In the genomic region with DNA sequence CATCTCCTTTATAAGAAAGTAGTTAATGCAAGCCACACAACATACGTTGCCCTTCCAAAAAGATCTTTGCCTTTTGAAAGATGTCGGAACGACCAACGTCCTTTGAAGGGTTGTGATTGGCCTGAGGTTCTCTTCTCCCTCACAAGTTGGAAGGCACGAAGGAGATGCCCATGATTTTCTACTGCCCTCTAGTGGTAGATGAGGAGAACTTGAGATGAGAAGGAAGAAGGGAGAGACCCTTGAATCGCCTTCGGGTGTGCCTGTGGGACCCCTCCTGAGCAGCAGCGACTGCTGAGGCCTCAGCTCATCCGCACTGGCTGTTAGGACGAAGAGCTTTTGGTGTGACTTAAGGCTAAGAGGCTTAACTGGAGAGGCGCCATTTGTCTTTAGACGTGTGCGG, we compare ENCODE assay signal across 7 mouse cellular contexts. TPM values are rescaled to one million over a fixed set of nuclear protein-coding genes. Genes with fewer than 3 reads are reported as not detected.
DNase-seq lines count a peak whose midpoint lies in the region; ATAC-seq and TF ChIP-seq lines count a peak whose summit lies in the region.

No protein-coding gene starts in this region.

- no peak overlapping the region for H3K27ac ChIP-seq in forebrain, embryonic 14.5 days (ENCODE audit: low read depth, low read length)
- no peak overlapping the region for H3K27ac ChIP-seq in small intestine, adult 2 months (ENCODE audit: insufficient read depth, low read depth, low read length)

- no peak overlapping the region for H3K4me3 ChIP-seq in forebrain, embryonic 14.5 days (ENCODE audit: low read depth, low read length)
- peak overlapping the region; percentile 23 for H3K4me3 ChIP-seq in small intestine, adult 2 months (ENCODE audit: low read depth, low read length)

- no peak for TF ChIP-seq POLR2A in brain, embryonic 14.5 days (IDR thresholded peaks at IDR 0.05; ENCODE audit: borderline replicate concordance, extremely low read depth, insufficient read depth, insufficient read length, poor library complexity, severe bottlenecking)
- TF ChIP-seq POLR2A in small intestine, adult 2 months (IDR thresholded peaks at IDR 0.05; ENCODE audit: low read depth, low read length) = no peak

- TF ChIP-seq CTCF in brain, embryonic 14.5 days (IDR thresholded peaks at IDR 0.05; ENCODE audit: borderline replicate concordance, extremely low read depth, insufficient read depth, insufficient read length) = peak; percentile 77
- TF ChIP-seq CTCF in small intestine, adult 2 months (IDR thresholded peaks at IDR 0.05; ENCODE audit: extremely low read depth, insufficient read length, insufficient replicate concordance, low read depth, low read length) = peak; percentile 59; the same call in 1 of the 2 replicates

- H3K9me3 ChIP-seq in forebrain, embryonic 14.5 days (replicated peaks; ENCODE audit: control insufficient read depth, low read length) = no peaks in the 10 kb centered on the region

- H3K4me1 ChIP-seq in forebrain, embryonic 14.5 days (ENCODE audit: control insufficient read depth, insufficient read depth, low read length) = no peaks in the 10 kb centered on the region
- H3K4me1 ChIP-seq in small intestine, adult 2 months (ENCODE audit: control insufficient read depth, insufficient read depth, insufficient read length, low read length) = no peaks in the 10 kb centered on the region

- H3K4me2 ChIP-seq in forebrain, embryonic 14.5 days (ENCODE audit: low read length) = 0 out of 2 replicates have a peak overlapping the region, but pooled peaks have one; percentile 16

- no peak for ATAC-seq in forebrain, embryonic 14.5 days

- WGBS in forebrain, embryonic 14.5 days = 8% methylated on average over 13 of the region's 13 CpGs
- WGBS in small intestine, adult 2 months = 9% methylated on average over 13 of the region's 13 CpGs

- H3K9ac ChIP-seq in forebrain, embryonic 14.5 days (ENCODE audit: low read length) = no peak overlapping the region

- no peaks in the 10 kb centered on the region for H3K27me3 ChIP-seq in forebrain, embryonic 14.5 days (replicated peaks; ENCODE audit: control insufficient read depth, insufficient read depth, low read length)
- no peaks in the 10 kb centered on the region for H3K27me3 ChIP-seq in small intestine, adult 2 months (ENCODE audit: control insufficient read depth, insufficient read depth, low read length)

- no peaks in the 10 kb centered on the region for H3K36me3 ChIP-seq in forebrain, embryonic 14.5 days (ENCODE audit: control insufficient read depth, insufficient read depth, low read length)
- H3K36me3 ChIP-seq in small intestine, adult 2 months (ENCODE audit: control insufficient read depth, insufficient read depth, low read length) = no peaks in the 10 kb centered on the region

- DNase-seq in spleen, postnatal 36 days (ENCODE audit: low spot score in 2 of 2) = peak; percentile 31 to 55
- DNase-seq in spleen, adult 12 weeks (ENCODE audit: low spot score) = no peak
- DNase-seq in brain, embryonic 14.5 days (ENCODE audit: low read depth) = peak; percentile 78
- peak; percentile 82 for DNase-seq in forebrain, embryonic 14.5 days (ENCODE audit: low spot score)
- DNase-seq in induced T-regulatory cell, adult 2 months (ENCODE audit: low read depth) = peak; percentile 81
- DNase-seq in lung, postnatal 14 days = peak; percentile 24

RNA-seq across cellular contexts. Expression of a gene that starts 10.4 kb away (rescaled TPM):
- polyA plus RNA-seq in brain, embryonic 14.5 days (2012; rRNA removed) = 13.6 and 22.2 TPM in 2 replicates
- 3.7 and 6.4 TPM in 2 replicates for polyA plus RNA-seq in forebrain, embryonic 14.5 days (2014; fragmentation: Nextera tagmentation; extraction: Ambion mirVana)
- polyA plus RNA-seq in small intestine, adult 2 months (2012; rRNA removed) = 2.8 and 6.7 TPM in 2 replicates

RNA-seq across cellular contexts. Expression of a gene that starts 10.7 kb away (rescaled TPM):
- 0.18 TPM in 1 of 2 replicates, not detected in the other for polyA plus RNA-seq in brain, embryonic 14.5 days (2012; rRNA removed)
- not detected in 2 replicates for polyA plus RNA-seq in forebrain, embryonic 14.5 days (2014; fragmentation: Nextera tagmentation; extraction: Ambion mirVana)
- 0.27 TPM in 1 of 2 replicates, not detected in the other for polyA plus RNA-seq in small intestine, adult 2 months (2012; rRNA removed)

RNA-seq across cellular contexts. Expression of a gene that starts 24.2 kb away (rescaled TPM):
- polyA plus RNA-seq in brain, embryonic 14.5 days (2012; rRNA removed) = not detected in 2 replicates
- not detected in 2 replicates for polyA plus RNA-seq in forebrain, embryonic 14.5 days (2014; fragmentation: Nextera tagmentation; extraction: Ambion mirVana)
- polyA plus RNA-seq in small intestine, adult 2 months (2012; rRNA removed) = not detected in 2 replicates

RNA-seq across cellular contexts. Expression of a gene that starts 30.1 kb away (rescaled TPM):
- 1.5 TPM in 2 replicates for polyA plus RNA-seq in brain, embryonic 14.5 days (2012; rRNA removed)
- 0.69 and 0.83 TPM in 2 replicates for polyA plus RNA-seq in forebrain, embryonic 14.5 days (2014; fragmentation: Nextera tagmentation; extraction: Ambion mirVana)
- polyA plus RNA-seq in small intestine, adult 2 months (2012; rRNA removed) = 3.6 and 6.1 TPM in 2 replicates
